Mouse (Mus musculus) telencephalon, adult 2 months (tissue): ENCODE measurements around the gene Cfap73.

Experiments
- DNase-seq: peaks from one replicate; pipeline ENCODE4 v3.0.0-alpha.2; 2011; ENCODE audit warnings: low read depth, low spot score

Cfap73 gene

DNA sequence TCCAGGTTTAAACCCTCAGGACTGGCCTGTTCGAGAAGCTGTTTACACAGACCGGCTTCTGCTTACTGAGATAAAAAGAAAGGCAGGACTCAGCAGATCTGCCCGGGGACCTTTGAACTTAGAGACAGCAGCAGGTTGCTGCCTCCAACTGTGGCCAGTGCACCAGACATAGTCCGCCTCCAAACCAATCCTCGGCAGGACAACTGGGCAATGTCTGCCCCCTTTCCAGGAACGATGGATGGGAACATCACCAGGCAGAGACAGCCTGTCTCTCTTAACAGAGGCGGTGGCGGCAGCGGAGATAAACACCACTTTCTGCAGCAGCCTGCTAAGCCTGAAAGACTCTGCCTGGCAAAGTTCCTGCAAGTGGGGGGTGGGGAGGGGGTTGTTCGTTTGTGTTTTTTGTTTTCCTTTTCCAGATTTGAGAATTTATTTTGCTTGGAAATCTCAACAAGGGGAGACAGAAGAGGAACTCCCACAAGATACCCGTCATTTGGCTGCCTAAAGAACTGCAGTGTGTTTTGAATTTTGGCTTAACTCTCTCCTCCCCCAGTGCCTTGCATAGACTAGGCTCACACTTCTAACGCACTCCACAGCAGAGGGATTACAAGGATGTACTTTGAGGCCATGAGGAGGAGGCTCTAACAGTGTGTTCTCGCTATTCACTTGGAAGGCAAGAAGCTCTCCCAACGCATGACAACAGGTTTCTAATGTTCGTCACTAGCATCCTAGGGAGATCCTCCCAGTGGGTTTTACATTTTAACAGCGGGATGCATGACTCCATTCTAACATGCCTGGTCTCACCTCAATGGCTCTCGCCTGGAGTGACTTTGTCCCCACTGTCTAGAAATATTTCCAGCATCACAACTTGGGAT is 47.1 kb downstream of the Cfap73 start:
- peak; percentile 75 for DNase-seq

DNA sequence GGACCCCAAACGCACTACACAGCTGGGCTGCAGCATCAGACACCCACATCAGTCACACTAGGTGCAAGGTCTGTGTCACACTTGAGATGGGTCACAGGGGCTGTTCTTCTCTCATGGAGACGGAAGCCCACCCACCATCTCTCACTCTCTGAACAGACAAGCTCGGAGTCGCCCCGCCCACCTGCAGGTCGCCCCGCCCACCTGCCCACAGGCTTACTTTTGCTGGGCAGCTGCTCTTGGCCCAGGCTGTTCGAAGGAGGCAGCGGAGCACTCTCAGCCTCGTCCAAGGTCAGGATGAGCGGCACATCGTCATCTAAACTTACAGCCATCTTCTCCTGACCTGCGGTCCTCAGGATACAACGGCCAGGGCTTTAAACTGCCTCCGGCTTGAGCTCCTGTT is 49.1 kb downstream of the Cfap73 start:
- DNase-seq = no peak

DNA sequence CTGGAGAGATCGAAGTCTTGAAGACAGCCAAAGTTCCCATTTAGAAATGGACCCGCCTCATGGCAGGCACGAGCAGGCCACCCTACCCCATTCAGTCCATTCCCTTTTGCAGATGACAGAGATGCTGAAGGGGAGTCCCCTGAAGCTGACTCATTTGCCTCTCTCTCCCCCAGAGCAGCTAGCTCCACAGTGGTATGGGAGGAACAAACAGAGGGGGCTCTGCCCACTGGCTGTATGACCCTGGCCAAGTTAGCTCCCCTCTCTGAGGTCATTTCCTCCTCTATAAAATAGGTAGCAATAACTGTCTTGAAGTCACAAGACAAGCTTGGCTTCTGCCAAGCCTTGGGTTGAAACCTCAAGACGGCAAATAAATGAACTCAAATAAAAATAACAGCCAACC is 50.5 kb downstream of the Cfap73 start:
- no peak for DNase-seq

GRCm38 (mm10) chr5:120582002-120582401 is 52.0 kb downstream of the Cfap73 start:
- no peak for DNase-seq

DNA sequence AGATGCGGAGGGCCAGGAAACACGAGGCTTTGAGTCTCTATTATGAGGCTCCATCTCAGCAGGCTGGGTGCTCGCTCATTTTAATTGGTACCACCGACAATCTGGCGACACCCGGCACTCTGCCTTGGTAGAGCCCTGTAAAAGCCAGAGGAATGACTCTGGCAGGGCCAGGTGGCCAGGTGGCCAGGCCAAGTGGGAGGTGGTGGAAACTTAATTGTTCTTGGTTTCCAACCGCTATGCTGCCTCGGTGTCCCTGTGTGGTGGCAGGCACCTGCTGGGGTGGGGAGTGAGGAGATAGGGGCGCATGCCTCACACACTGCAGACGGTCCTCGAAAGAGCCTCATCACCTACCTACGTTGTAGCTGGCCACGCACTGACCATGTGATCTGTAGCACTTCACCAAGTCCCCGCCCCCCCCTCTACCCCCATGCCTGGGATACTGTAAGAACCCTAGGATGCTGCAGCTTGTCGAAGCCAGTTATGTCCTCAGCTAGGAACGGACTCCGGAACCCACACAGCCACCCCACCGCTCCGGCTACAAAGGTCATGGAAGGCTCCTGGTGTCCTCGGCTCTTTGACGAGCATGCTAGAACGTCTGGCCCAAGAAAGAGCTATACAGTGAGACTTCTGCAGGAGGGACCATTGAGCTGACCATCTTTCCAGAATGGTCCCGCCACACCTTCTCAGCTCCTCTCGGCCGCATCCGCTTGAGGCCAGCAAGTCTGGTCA is 54.0 kb downstream of the Cfap73 start:
- DNase-seq = no peak

DNA sequence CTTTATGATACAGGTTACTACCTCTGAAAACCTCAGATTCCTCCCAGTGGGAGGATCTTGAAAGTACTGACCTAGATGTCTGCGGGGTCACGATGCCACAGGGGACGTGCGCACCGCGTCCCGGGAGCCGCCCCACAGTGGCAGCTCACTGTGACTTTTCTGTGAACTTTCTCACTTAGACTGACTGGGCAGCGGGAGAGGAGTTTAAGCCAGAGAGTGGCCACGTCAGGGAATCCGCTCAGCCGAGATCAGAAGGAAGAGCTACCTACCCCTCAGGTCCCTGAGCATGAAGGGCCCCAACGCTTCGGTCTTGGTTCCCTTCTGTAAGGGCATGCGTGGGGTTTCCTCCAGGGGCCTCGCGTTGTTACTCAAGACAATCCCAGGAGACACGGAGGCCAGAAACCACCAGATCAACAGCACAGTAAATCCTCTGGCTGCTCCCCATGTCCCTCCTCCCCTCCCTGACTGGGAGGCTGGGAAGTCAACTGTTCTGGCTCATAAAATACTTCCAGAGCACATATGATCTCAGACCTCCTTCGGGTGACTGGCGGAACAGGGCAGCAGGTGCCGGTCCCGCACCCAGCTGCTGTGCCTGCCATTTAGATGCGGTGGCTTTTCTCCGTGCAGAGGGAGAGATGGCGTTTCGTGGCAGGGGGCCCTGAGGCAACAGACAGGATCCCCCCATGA is 54.7 kb downstream of the Cfap73 start:
- no peak for DNase-seq

GRCm38 (mm10) chr5:120578504-120579081 is 55.4 kb downstream of the Cfap73 start:
- no peak for DNase-seq
